Mouse (Mus musculus): ENCODE results near the gene Tubb4b. TPM values are rescaled to one million over a fixed set of nuclear protein-coding genes. Genes with fewer than 3 reads are reported as not detected.

Gene Tubb4b
- polyA plus RNA-seq (2012; ENCODE audit: low replicate concordance): 38.7 and 174 TPM in 2 replicates

GRCm38 (mm10) chr2:25224492-25224765, at the start of gene Tubb4b:
Gene Tubb4b (minus strand): TSS chr2:25224702.

GRCm38 (mm10) chr2:25271827-25272511, 47.5 kb upstream of the Tubb4b start, which contains the start of the genes Ssna1 and Anapc2:
Gene Ssna1 (minus strand): TSS chr2:25272438.
Gene Anapc2 (plus strand): TSS chr2:25272478.

GRCm38 (mm10) chr2:25262291-25262767, 37.8 kb upstream of the Tubb4b start, which contains the start of gene Tprn:
Gene Tprn (plus strand): TSS chr2:25262618.

GRCm38 (mm10) chr2:25255284-25255779, 30.8 kb upstream of the Tubb4b start, which contains the start of gene Tmem203:
Gene Tmem203 (plus strand): TSS chr2:25255439.

GRCm38 (mm10) chr2:25246183-25247072, 21.9 kb upstream of the Tubb4b start, which contains the start of gene AL732309.1:
Gene AL732309.1 (minus strand): TSS chr2:25246863.

GRCm38 (mm10) chr2:25242101-25242506, 17.6 kb upstream of the Tubb4b start, which contains the start of the genes Rnf208 and Cysrt1:
Gene Rnf208 (plus strand): TSS chr2:25242255.
Gene Cysrt1 (minus strand): TSS chr2:25242452.

GRCm38 (mm10) chr2:25236614-25237013, 12.1 kb upstream of the Tubb4b start, which contains the start of gene Rnf224:
Gene Rnf224 (minus strand): TSS chr2:25236787.

GRCm38 (mm10) chr2:25234050-25234449, 9.5 kb upstream of the Tubb4b start, which contains the start of gene Slc34a3:
Gene Slc34a3 (minus strand): TSS chr2:25234364.

GRCm38 (mm10) chr2:25218445-25218844, 6.1 kb downstream of the Tubb4b start, which contains the start of gene Fam166a:
Gene Fam166a (plus strand): TSS chr2:25218745.

GRCm38 (mm10) chr2:25214444-25214843, 10.1 kb downstream of the Tubb4b start, which contains the start of gene Stpg3:
Gene Stpg3 (minus strand): TSS chr2:25214637.

GRCm38 (mm10) chr2:25211121-25211670, 13.3 kb downstream of the Tubb4b start, which contains the start of gene Nelfb:
Gene Nelfb (minus strand): TSS chr2:25211489.

GRCm38 (mm10) chr2:25196172-25196954, 28.1 kb downstream of the Tubb4b start, which contains the start of gene Tor4a:
Gene Tor4a (minus strand): TSS chr2:25196886.

GRCm38 (mm10) chr2:25180478-25180903, 44.0 kb downstream of the Tubb4b start, which contains the start of gene Nrarp:
Gene Nrarp (plus strand): TSS chr2:25180758.

Other genes starting within 250 kb of the Tubb4b start
- 6.8 and 41.9 TPM in 2 replicates for gene Mrpl41, start 249.6 kb downstream of the Tubb4b start, polyA plus RNA-seq (2012; ENCODE audit: low replicate concordance)
- 16.1 and 17.4 TPM in 2 replicates for gene Pnpla7, start 248.7 kb downstream of the Tubb4b start, polyA plus RNA-seq (2012; ENCODE audit: low replicate concordance)
- gene Nsmf, start 170.3 kb downstream of the Tubb4b start, polyA plus RNA-seq (2012; ENCODE audit: low replicate concordance): 24.0 and 47.9 TPM in 2 replicates
- gene Entpd8, start 144.4 kb downstream of the Tubb4b start, polyA plus RNA-seq (2012; ENCODE audit: low replicate concordance): not detected in 2 replicates
- 0.07 and 0.45 TPM in 2 replicates for gene Noxa1, start 129.6 kb downstream of the Tubb4b start, polyA plus RNA-seq (2012; ENCODE audit: low replicate concordance)
- 10.2 and 19.3 TPM in 2 replicates for gene Nrarp, start 43.9 kb downstream of the Tubb4b start, polyA plus RNA-seq (2012; ENCODE audit: low replicate concordance)
- 52.8 and 77.9 TPM in 2 replicates for gene Tor4a, start 27.8 kb downstream of the Tubb4b start, polyA plus RNA-seq (2012; ENCODE audit: low replicate concordance)
- gene Nelfb, start 13.2 kb downstream of the Tubb4b start, polyA plus RNA-seq (2012; ENCODE audit: low replicate concordance): 30.0 and 35.5 TPM in 2 replicates
- gene Stpg3, start 10.1 kb downstream of the Tubb4b start, polyA plus RNA-seq (2012; ENCODE audit: low replicate concordance): 0.19 TPM in 1 of 2 replicates, not detected in the other
- 0.13 TPM in 1 of 2 replicates, not detected in the other for gene Fam166a, start 6.0 kb downstream of the Tubb4b start, polyA plus RNA-seq (2012; ENCODE audit: low replicate concordance)
- gene Slc34a3, start 9.7 kb upstream of the Tubb4b start, polyA plus RNA-seq (2012; ENCODE audit: low replicate concordance): not detected in 2 replicates
- gene Rnf224, start 12.1 kb upstream of the Tubb4b start, polyA plus RNA-seq (2012; ENCODE audit: low replicate concordance): 0.13 TPM in 1 of 2 replicates, not detected in the other
- gene Rnf208, start 17.6 kb upstream of the Tubb4b start, polyA plus RNA-seq (2012; ENCODE audit: low replicate concordance): 1.9 and 6.1 TPM in 2 replicates
- gene Cysrt1, start 17.8 kb upstream of the Tubb4b start, polyA plus RNA-seq (2012; ENCODE audit: low replicate concordance): not detected in 2 replicates
- 2.6 and 4.1 TPM in 2 replicates for gene AL732309.1, start 22.2 kb upstream of the Tubb4b start, polyA plus RNA-seq (2012; ENCODE audit: low replicate concordance)
- 12.0 and 24.1 TPM in 2 replicates for gene Tmem203, start 30.7 kb upstream of the Tubb4b start, polyA plus RNA-seq (2012; ENCODE audit: low replicate concordance)
- gene Tprn, start 37.9 kb upstream of the Tubb4b start, polyA plus RNA-seq (2012; ENCODE audit: low replicate concordance): 25.3 and 55.9 TPM in 2 replicates
- gene Ssna1, start 47.7 kb upstream of the Tubb4b start, polyA plus RNA-seq (2012; ENCODE audit: low replicate concordance): 76.2 and 82.8 TPM in 2 replicates
- gene Anapc2, start 47.8 kb upstream of the Tubb4b start, polyA plus RNA-seq (2012; ENCODE audit: low replicate concordance): 19.8 and 24.6 TPM in 2 replicates
- gene Tmem210, start 63.4 kb upstream of the Tubb4b start, polyA plus RNA-seq (2012; ENCODE audit: low replicate concordance): not detected in 2 replicates
- gene Lrrc26, start 65.2 kb upstream of the Tubb4b start, polyA plus RNA-seq (2012; ENCODE audit: low replicate concordance): not detected in 2 replicates
- 0.03 TPM in 2 replicates for gene Grin1, start 94.5 kb upstream of the Tubb4b start, polyA plus RNA-seq (2012; ENCODE audit: low replicate concordance)
- gene Man1b1, start 107.6 kb upstream of the Tubb4b start, polyA plus RNA-seq (2012; ENCODE audit: low replicate concordance): 24.2 and 25.3 TPM in 2 replicates
- gene Dpp7, start 131.7 kb upstream of the Tubb4b start, polyA plus RNA-seq (2012; ENCODE audit: low replicate concordance): 6.8 and 11.7 TPM in 2 replicates
- gene Uap1l1, start 141.0 kb upstream of the Tubb4b start, polyA plus RNA-seq (2012; ENCODE audit: low replicate concordance): 20.6 and 22.9 TPM in 2 replicates
- 6.3 and 11.6 TPM in 2 replicates for gene Sapcd2, start 147.6 kb upstream of the Tubb4b start, polyA plus RNA-seq (2012; ENCODE audit: low replicate concordance)
- 0.10 TPM in 1 of 2 replicates, not detected in the other for gene Entpd2, start 171.2 kb upstream of the Tubb4b start, polyA plus RNA-seq (2012; ENCODE audit: low replicate concordance)
- gene Npdc1, start 174.6 kb upstream of the Tubb4b start, polyA plus RNA-seq (2012; ENCODE audit: low replicate concordance): 3.8 and 4.4 TPM in 2 replicates
- gene Fut7, start 198.6 kb upstream of the Tubb4b start, polyA plus RNA-seq (2012; ENCODE audit: low replicate concordance): 4.5 and 10.9 TPM in 2 replicates
- gene Abca2, start 204.0 kb upstream of the Tubb4b start, polyA plus RNA-seq (2012; ENCODE audit: low replicate concordance): 32.3 and 48.6 TPM in 2 replicates
- gene Clic3, start 232.1 kb upstream of the Tubb4b start, polyA plus RNA-seq (2012; ENCODE audit: low replicate concordance): not detected in 2 replicates
- gene Paxx, start 236.4 kb upstream of the Tubb4b start, polyA plus RNA-seq (2012; ENCODE audit: low replicate concordance): 82.6 and 103 TPM in 2 replicates
- gene Ptgds, start 245.3 kb upstream of the Tubb4b start, polyA plus RNA-seq (2012; ENCODE audit: low replicate concordance): not detected in 2 replicates